Mouse (Mus musculus) lung, postnatal 36 days (tissue): ENCODE measurements around the gene Fan1.

Experiments
- DNase-seq: peaks from one replicate; pipeline ENCODE4 v3.0.0; 2022; ENCODE audit warnings: mixed read lengths

Fan1 gene

DNA sequence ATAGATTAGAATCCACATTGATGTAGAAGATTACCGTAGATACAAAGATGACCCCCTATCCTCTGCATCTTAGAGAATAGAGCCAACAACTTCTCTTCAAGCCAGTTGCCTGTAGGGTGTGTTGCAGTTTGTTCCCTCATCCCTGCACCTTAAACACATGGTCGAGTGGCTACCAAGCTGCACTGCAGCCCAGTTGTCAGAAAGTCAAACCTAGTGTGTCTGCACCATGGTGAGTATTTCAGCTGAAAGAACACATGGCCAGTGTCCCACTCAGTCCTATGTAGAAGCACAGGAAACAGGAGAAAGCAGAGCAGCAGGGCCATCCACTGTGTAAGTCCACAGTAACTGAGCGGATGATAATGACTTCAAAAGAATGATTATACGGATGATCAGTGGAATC, 46.4 kb downstream of the Fan1 start:
- no peak for DNase-seq

DNA sequence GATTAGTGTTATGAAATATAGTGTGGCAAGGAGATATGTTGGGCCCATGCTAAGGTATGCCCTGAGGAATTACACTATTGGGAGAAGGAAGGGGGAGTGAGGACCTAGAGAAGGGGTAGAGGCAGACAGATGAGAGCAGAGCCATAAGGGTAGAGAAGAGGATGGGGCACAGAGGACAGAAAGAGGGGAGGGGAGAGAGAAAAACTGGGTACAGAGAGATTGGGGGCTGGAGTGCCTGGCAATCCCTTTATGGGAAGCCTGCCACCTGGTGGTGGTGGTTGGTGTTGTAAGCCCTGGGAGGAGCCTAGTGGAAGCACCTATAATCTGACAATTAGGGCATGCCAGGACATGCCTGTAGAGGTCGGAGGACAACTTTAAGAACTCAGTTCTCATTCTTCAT, 47.0 kb downstream of the Fan1 start:
- peak; percentile 92 for DNase-seq

DNA sequence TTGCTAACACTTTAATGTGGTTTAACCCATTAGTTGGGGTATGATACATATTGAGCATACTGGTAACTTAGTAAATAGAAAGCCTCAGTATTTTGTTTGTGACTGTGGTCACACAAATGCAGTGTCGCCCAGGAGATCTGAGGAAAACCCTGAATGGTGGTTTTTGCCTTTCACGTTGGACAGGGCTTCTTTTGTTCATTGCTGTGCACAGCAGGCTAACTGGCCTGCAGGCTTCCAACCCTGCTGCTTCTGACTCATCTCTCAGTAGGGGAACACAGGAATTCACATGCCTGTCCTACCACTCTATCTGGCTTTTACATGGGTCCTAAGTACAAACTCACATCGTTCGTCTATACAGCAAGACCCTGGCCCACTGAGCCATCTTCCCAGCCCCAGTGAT, 52.2 kb downstream of the Fan1 start:
- no peak for DNase-seq

DNA sequence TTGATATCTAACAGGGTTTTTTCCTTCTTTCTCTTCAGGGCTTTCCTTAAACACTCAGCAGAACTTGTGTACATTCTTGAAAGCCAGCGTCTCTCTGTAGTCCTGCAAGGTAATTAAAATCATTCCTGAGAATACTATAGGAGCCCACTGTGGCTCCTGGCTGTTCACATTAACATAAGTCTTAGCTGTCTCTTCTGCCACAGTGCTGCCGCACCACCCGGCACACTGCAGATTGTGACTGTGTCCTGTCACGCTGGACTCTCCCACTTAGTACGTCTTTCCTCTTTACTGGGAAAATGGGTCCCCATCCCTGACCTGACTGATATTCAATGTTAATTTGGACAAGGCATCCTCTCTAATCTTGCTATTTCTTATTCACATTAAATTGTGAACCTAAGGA, 52.8 kb downstream of the Fan1 start:
- no peak for DNase-seq

DNA sequence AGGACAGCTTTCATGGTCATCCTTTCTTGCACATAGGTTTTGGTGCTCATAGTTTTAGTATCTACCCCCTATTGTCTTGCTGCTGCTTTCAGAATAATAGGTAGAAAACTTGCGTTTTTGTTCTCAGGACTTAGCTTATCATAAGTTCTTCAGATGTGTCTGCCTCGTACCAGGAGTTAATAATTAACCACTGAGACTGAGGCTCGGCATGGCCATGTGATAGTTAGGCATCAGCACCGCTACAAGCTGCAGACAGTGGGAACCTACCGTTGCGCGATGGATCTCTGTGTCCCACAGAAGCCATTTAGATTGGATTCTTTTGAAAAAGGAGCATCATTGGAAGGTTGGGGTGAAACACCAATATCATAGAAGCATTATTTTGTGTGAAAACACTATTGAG, 61.1 kb downstream of the Fan1 start:
- no peak for DNase-seq

DNA sequence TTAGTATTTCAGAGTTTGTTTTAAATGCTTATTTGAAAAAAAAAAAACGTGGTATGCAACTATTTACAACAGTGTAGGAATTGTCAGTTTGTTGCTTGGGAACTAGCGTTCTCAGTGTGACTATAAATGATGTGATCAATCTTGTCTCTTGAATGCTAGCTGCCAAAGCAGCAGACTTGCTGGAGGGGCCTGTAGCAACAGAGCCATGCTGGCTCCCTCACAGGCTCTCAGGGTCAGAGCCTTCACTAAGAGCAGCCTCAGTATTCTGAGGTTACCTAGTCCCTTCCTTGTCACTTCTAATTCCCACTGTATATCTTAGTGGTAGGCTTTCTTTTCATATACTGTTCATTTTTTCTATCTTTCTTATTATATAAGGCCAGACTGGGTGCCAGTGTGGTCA, 63.1 kb downstream of the Fan1 start:
- no peak for DNase-seq

DNA sequence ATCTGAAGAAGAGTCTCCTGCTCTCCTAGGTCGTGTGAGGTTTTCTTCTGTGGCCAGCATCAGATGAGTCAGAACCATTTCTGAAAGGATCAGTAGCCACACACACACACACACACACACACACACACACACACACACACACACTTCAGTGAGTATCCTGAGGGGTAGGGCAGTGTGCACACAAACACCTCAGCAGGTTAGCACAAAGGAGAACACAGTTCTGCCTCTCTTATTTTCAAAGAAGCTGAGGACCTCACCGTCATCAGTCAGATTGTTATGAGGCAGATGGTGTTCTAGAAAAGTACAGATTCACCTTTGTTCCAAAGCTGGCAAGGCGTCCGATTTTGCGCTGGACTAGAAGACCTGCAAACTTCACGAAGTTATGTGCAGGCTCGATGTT, 63.7 kb downstream of the Fan1 start:
- no peak for DNase-seq
